Mouse (Mus musculus): ENCODE data around the gene Zfp329. TPM values are rescaled to one million over a fixed set of nuclear protein-coding genes. Genes with fewer than 3 reads are reported as not detected.
A peak's percentile ranks its signal among the peaks of the same experiment; 100 is the strongest.

The Zfp329 gene
- polyA plus RNA-seq, 1 experiment from 2014 or later: 30.6 TPM

GRCm38 (mm10) chr7:12787333-12787732 is 31.3 kb downstream of the Zfp329 start:
- Histone ChIP-seq H3K4me3 (no peak overlapping the region), H3K9ac (no peak overlapping the region), H3K4me1 (replicated peaks) (peaks cover 6% of the 10 kb centered on the region; the same call in 1 of the 2 replicates), H3K27me3 (no peaks in the 10 kb centered on the region), H3K9me3 (no peaks in the 10 kb centered on the region), H3K27ac (no peak overlapping the region), H3K36me3 (no peaks in the 10 kb centered on the region), H3K4me2 (no peak overlapping the region)
- WGBS: 81% methylated on average over 6 of the region's 6 CpGs
- no peak for ATAC-seq (ENCODE audit: low FRiP score)

GRCm38 (mm10) chr7:12780151-12780830 is 38.4 kb downstream of the Zfp329 start:
- peaks cover 3% of the 10 kb centered on the region for H3K36me3 ChIP-seq
- peak overlapping the region; percentile 87 for H3K9ac ChIP-seq
- H3K27me3 ChIP-seq: no peaks in the 10 kb centered on the region
- H3K4me2 ChIP-seq: peak overlapping the region; percentile 91
- H3K9me3 ChIP-seq: no peaks in the 10 kb centered on the region
- peak; percentile 95 for ATAC-seq (ENCODE audit: low FRiP score)
- peak overlapping the region; percentile 73 for H3K4me3 ChIP-seq
- H3K27ac ChIP-seq: peak overlapping the region; percentile 74
- H3K4me1 ChIP-seq (replicated peaks): peaks cover 12% of the 10 kb centered on the region
- WGBS: under 1% methylated on average over 57 of the region's 57 CpGs

- no peak overlapping the region for H3K27ac ChIP-seq
- H3K27me3 ChIP-seq: no peaks in the 10 kb centered on the region
These were observed 38.9 kb downstream of the Zfp329 start for GRCm38 (mm10) chr7:12779782-12780150.

GRCm38 (mm10) chr7:12779141-12779540 is 39.5 kb downstream of the Zfp329 start:
- H3K9me3 ChIP-seq: no peaks in the 10 kb centered on the region
- no peak for ATAC-seq (ENCODE audit: low FRiP score)
- 94% methylated on average over 5 of the region's 5 CpGs for WGBS
- H3K4me1 ChIP-seq (replicated peaks): peaks cover 12% of the 10 kb centered on the region
- H3K27me3 ChIP-seq: no peaks in the 10 kb centered on the region
- H3K27ac ChIP-seq: no peak overlapping the region
- no peak overlapping the region for H3K9ac ChIP-seq
- H3K4me2 ChIP-seq: peak overlapping the region; percentile 91
- no peak overlapping the region for H3K4me3 ChIP-seq
- H3K36me3 ChIP-seq: peaks cover 14% of the 10 kb centered on the region

More at GRCm38 (mm10) chr7:12779782-12780150, 38.9 kb downstream of the Zfp329 start:
- H3K4me1 ChIP-seq (replicated peaks): peaks cover 12% of the 10 kb centered on the region
- H3K36me3 ChIP-seq: peaks cover 8% of the 10 kb centered on the region
- 24% methylated on average over 10 of the region's 10 CpGs for WGBS
- no peaks in the 10 kb centered on the region for H3K9me3 ChIP-seq
- H3K4me2 ChIP-seq: peak overlapping the region; percentile 91
- ATAC-seq (ENCODE audit: low FRiP score): no peak
- peak overlapping the region; percentile 73 for H3K4me3 ChIP-seq
- peak overlapping the region; percentile 87 for H3K9ac ChIP-seq

GRCm38 (mm10) chr7:12774606-12775005 is 44.1 kb downstream of the Zfp329 start:
- Histone ChIP-seq H3K4me2 (no peak overlapping the region), H3K4me1 (replicated peaks) (peaks cover 6% of the 10 kb centered on the region), H3K27me3 (no peaks in the 10 kb centered on the region), H3K9me3 (no peaks in the 10 kb centered on the region), H3K4me3 (no peak overlapping the region), H3K27ac (no peak overlapping the region), H3K36me3 (peaks cover 60% of the 10 kb centered on the region), H3K9ac (no peak overlapping the region)
- WGBS: 93% methylated on average over 1 of the region's 1 CpGs
- ATAC-seq (ENCODE audit: low FRiP score): no peak

GRCm38 (mm10) chr7:12774111-12774510 is 44.5 kb downstream of the Zfp329 start:
- Histone ChIP-seq H3K9ac (no peak overlapping the region), H3K4me2 (no peak overlapping the region), H3K27ac (no peak overlapping the region), H3K36me3 (peaks cover 65% of the 10 kb centered on the region), H3K4me3 (no peak overlapping the region), H3K9me3 (no peaks in the 10 kb centered on the region), H3K4me1 (replicated peaks) (peaks cover 1% of the 10 kb centered on the region; the same call in 1 of the 2 replicates), H3K27me3 (no peaks in the 10 kb centered on the region)
- no peak for ATAC-seq (ENCODE audit: low FRiP score)
- 95% methylated on average over 9 of the region's 9 CpGs for WGBS

Other genes with a start within 250 kb of the Zfp329 start
- gene Vmn2r53, start 210.1 kb downstream of the Zfp329 start, polyA plus RNA-seq (2015; fragmentation: Nextera tagmentation; extraction: Ambion mirVana): 0.01 TPM in 1 of 2 replicates, not detected in the other
- gene Vmn2r54, start 178.5 kb downstream of the Zfp329 start, polyA plus RNA-seq (2015; fragmentation: Nextera tagmentation; extraction: Ambion mirVana): not detected in 2 replicates
- not detected in 2 replicates for gene Vmn2r55, start 133.9 kb downstream of the Zfp329 start, polyA plus RNA-seq (2015; fragmentation: Nextera tagmentation; extraction: Ambion mirVana)
- not detected in 2 replicates for gene Vmn2r56, start 83.9 kb downstream of the Zfp329 start, polyA plus RNA-seq (2015; fragmentation: Nextera tagmentation; extraction: Ambion mirVana)
- 20.1 and 22.9 TPM in 2 replicates for gene Zscan18, start 15.2 kb downstream of the Zfp329 start, polyA plus RNA-seq (2015; fragmentation: Nextera tagmentation; extraction: Ambion mirVana)
- 28.9 and 33.3 TPM in 2 replicates for gene Zfp110, start 15.9 kb upstream of the Zfp329 start, polyA plus RNA-seq (2015; fragmentation: Nextera tagmentation; extraction: Ambion mirVana)
- 7.0 and 7.3 TPM in 2 replicates for gene Zfp128, start 62.3 kb upstream of the Zfp329 start, polyA plus RNA-seq (2015; fragmentation: Nextera tagmentation; extraction: Ambion mirVana)
- gene Zscan22, start 79.0 kb upstream of the Zfp329 start, polyA plus RNA-seq (2015; fragmentation: Nextera tagmentation; extraction: Ambion mirVana): 10.6 and 10.9 TPM in 2 replicates
- 661 and 665 TPM in 2 replicates for gene Rps5, start 103.4 kb upstream of the Zfp329 start, polyA plus RNA-seq (2015; fragmentation: Nextera tagmentation; extraction: Ambion mirVana)
- 0.70 TPM in 2 replicates for gene Rnf225, start 108.6 kb upstream of the Zfp329 start, polyA plus RNA-seq (2015; fragmentation: Nextera tagmentation; extraction: Ambion mirVana)
- 13.6 and 13.7 TPM in 2 replicates for gene Zfp324, start 147.0 kb upstream of the Zfp329 start, polyA plus RNA-seq (2015; fragmentation: Nextera tagmentation; extraction: Ambion mirVana)
- 12.4 and 13.2 TPM in 2 replicates for gene Zfp446, start 159.0 kb upstream of the Zfp329 start, polyA plus RNA-seq (2015; fragmentation: Nextera tagmentation; extraction: Ambion mirVana)
- gene Slc27a5, start 179.3 kb upstream of the Zfp329 start, polyA plus RNA-seq (2015; fragmentation: Nextera tagmentation; extraction: Ambion mirVana): 0.19 and 0.44 TPM in 2 replicates
- 216 and 239 TPM in 2 replicates for gene Trim28, start 180.3 kb upstream of the Zfp329 start, polyA plus RNA-seq (2015; fragmentation: Nextera tagmentation; extraction: Ambion mirVana)
- gene Zbtb45, start 191.2 kb upstream of the Zfp329 start, polyA plus RNA-seq (2015; fragmentation: Nextera tagmentation; extraction: Ambion mirVana): 37.0 and 37.4 TPM in 2 replicates
- gene Chmp2a, start 215.9 kb upstream of the Zfp329 start, polyA plus RNA-seq (2015; fragmentation: Nextera tagmentation; extraction: Ambion mirVana): 181 and 184 TPM in 2 replicates
- gene Ube2m, start 219.4 kb upstream of the Zfp329 start, polyA plus RNA-seq (2015; fragmentation: Nextera tagmentation; extraction: Ambion mirVana): 80.3 and 95.9 TPM in 2 replicates
- 6.0 and 6.7 TPM in 2 replicates for gene Mzf1, start 235.9 kb upstream of the Zfp329 start, polyA plus RNA-seq (2015; fragmentation: Nextera tagmentation; extraction: Ambion mirVana)

Data from hindbrain, embryonic 13.5 days (tissue).